Mouse (Mus musculus) lung, embryonic 14.5 days (tissue): ENCODE results near the gene Igfbp6. TPM values are rescaled to one million over a fixed set of nuclear protein-coding genes. Genes with fewer than 3 reads are reported as not detected.

Experiments used
- ATAC-seq: fragments of 200-750 bp; cut with Nextera tagmentation; 2 replicates; pipeline ENCODE4 v1.8.0; 2017; ENCODE audit warnings: mild to moderate bottlenecking, moderate TSS enrichment, moderate library complexity; ENCODE audit not compliant: insufficient read depth
- DNase-seq: peaks from one replicate; pipeline ENCODE4 v3.0.0-alpha.2; 2015
- H3K27ac ChIP-seq: fragments of 300-500 bp; sonication (generic); 2 replicates; pipeline ENCODE4 v1.5.1; 2014; ENCODE audit warnings: low read depth, mild to moderate bottlenecking, moderate library complexity
- H3K27me3 ChIP-seq: fragments of 300-500 bp; sonication (generic); 2 replicates; pipeline ENCODE4 v1.6.1; 2014; ENCODE audit warnings: low read length, control low read depth; ENCODE audit not compliant: insufficient read depth
- H3K36me3 ChIP-seq: fragments of 300-500 bp; sonication (generic); 2 replicates; pipeline ENCODE4 v1.6.1; 2014; ENCODE audit warnings: control low read depth; ENCODE audit not compliant: insufficient read depth
- H3K4me1 ChIP-seq: fragments of 300-500 bp; sonication (generic); 2 replicates; pipeline ENCODE4 v1.6.1; 2014; ENCODE audit warnings: antibody characterized with exemption, control low read depth; ENCODE audit not compliant: insufficient read depth
- H3K4me2 ChIP-seq: fragments of 300-500 bp; sonication (generic); 2 replicates; pipeline ENCODE4 v1.6.1; 2014; ENCODE audit warnings: mild to moderate bottlenecking
- H3K4me3 ChIP-seq: fragments of 300-500 bp; sonication (generic); 2 replicates; pipeline ENCODE4 v1.5.1; 2014; ENCODE audit warnings: low read depth, low read length
- H3K9ac ChIP-seq: fragments of 300-500 bp; sonication (generic); 2 replicates; pipeline ENCODE4 v1.6.1; 2014
- H3K9me3 ChIP-seq: fragments of 300-500 bp; sonication (generic); 2 replicates; pipeline ENCODE4 v1.6.1; 2016; ENCODE audit warnings: low read depth, low read length, control low read depth
- CTCF ChIP-seq: IDR thresholded peaks from 2 replicates; pipeline ENCODE4 v1.5.1; 2016; ENCODE audit warnings: antibody characterized with exemption, low read depth
- WGBS: fragments of 180-500 bp; shearing (Covaris S2); extraction: QIAGEN DNeasy Blood & Tissue Kit; methylation state at CpG from one replicate; pipeline ENCODE4 v1.1.7; 2014; 5-methylcytosine and 5-hydroxymethylcytosine counted together
- polyA plus RNA-seq: library from polyadenylated mRNA; unstranded; fragments of >200 nt; fragmentation: Nextera tagmentation; extraction: Ambion mirVana; gene quantifications from 2 replicates; pipeline ENCODE4 v1.2.1, GENCODE M21; 2014

Gene Igfbp6
- polyA plus RNA-seq, 1 experiment from 2014 or later = 6.8 TPM

DNA sequence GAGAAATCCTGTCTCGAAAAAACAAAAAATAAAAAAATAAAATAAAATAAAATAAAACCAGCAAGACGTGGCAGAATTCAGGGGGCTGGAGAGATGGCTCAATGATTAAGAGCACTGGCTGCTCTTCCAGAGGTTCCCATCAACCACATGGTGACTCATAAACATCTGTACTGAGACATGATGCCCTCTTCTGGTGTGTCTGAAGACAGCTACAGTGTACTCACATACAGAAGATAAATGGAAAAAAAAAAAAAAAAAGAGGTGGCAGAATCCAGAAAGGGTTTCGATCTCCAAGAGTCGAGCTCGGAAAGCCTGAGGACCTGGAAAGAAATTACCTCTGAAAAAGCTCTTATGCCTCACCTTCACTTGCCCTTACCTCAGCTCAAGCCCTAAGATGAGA is 3.0 kb upstream of the Igfbp6 start:
- no peak for ATAC-seq
- no peaks in the 10 kb centered on the region for H3K9me3 ChIP-seq
- no peak for TF ChIP-seq CTCF
- peaks cover 22% of the 10 kb centered on the region for H3K27me3 ChIP-seq
- no peaks in the 10 kb centered on the region for H3K36me3 ChIP-seq
- H3K4me2 ChIP-seq = no peak overlapping the region
- DNase-seq = no peak
- no peak overlapping the region for H3K27ac ChIP-seq
- WGBS = 91% methylated on average over 5 of the region's 5 CpGs
- H3K9ac ChIP-seq = no peak overlapping the region
- H3K4me3 ChIP-seq = no peak overlapping the region
- peaks cover 16% of the 10 kb centered on the region for H3K4me1 ChIP-seq

DNA sequence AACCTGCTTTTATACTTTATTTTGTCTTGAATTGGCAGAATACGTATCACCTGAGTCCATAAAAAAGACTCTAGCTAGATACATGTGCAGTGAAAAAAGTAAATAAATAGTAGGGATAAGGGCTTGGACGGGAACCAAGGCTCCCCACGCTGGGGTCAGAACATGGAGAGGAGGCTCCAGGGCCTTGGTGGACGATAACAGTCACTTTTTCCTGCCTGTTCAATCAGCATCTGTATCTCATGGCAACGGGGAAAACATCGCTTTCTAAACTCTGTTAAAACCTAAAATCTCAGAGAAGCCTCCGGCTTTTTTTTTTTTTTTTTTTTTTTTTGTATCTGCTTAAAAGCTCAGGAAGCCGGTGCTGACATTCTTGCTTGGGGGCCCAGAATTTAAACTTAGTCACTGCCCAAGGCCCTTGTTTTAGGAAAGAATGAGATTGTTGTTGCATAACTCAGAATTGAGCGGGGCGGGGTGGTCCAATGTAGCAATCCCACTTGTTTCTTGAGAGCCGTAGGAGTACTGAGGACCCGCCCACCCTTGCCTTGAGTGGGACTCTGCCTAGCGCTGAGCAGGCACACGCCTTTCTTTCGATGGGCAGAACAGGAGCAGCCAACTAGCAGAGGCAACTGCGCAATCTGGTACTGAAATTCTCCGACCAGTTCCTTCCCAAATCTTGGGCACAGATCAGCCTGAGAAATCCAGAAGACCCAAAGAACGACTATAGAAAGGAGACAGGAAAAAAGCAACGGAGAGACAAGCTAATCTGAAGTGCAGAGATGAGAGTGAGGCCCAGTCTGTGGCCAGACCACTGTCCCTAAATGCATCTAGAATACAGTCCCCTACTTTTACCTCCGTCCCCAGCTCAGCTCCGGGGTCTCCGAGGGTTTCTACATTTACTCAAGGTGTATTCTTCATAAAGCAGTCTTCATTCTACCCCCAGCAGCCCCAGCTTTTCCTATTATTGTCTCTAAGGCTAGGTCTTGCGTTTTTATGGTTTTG is 949 bp upstream of the Igfbp6 start:
- Histone ChIP-seq H3K4me3 (no peak overlapping the region), H3K4me1 (peaks cover 8% of the 10 kb centered on the region; the same call in 1 of the 2 replicates), H3K4me2 (0 out of 2 replicates have a peak overlapping the region, but pooled peaks have one; percentile 15), H3K27me3 (peaks cover 22% of the 10 kb centered on the region), H3K9me3 (no peaks in the 10 kb centered on the region), H3K9ac (no peak overlapping the region; the same call in 1 of the 2 replicates), H3K27ac (no peak overlapping the region), H3K36me3 (no peaks in the 10 kb centered on the region)
- WGBS = 41% methylated on average over 23 of the region's 23 CpGs
- ATAC-seq (peak; percentile 65; the same call in 1 of the 2 replicates), DNase-seq (peak; percentile 71)
- no peak for TF ChIP-seq CTCF

DNA sequence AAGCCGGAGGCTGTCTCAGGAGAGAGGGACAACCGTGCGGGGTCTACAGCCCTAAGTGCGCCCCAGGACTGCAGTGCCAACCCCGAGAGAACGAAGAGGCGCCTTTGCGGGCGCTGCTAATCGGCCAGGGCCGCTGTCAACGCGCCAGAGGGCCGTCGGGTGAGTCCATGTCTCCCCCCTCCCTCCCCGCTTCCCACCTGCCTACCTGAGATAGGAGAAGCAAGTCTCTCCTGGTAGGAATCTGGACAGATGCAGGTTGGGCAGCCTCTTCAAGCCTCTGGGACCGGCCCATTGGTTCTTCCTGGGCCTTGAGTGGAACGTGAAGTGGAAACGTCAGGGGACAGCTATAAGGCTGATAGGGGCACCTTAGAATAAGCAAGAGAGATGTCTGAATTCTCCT is 564 bp downstream of the Igfbp6 start:
- ATAC-seq = no peak
- H3K27me3 ChIP-seq = peaks cover 22% of the 10 kb centered on the region
- 11% methylated on average over 19 of the region's 19 CpGs for WGBS
- H3K27ac ChIP-seq = no peak overlapping the region
- H3K4me1 ChIP-seq = peaks cover 8% of the 10 kb centered on the region; the same call in 1 of the 2 replicates
- H3K9me3 ChIP-seq = no peaks in the 10 kb centered on the region
- no peaks in the 10 kb centered on the region for H3K36me3 ChIP-seq
- H3K4me3 ChIP-seq = peak overlapping the region; percentile 13
- TF ChIP-seq CTCF = no peak
- no peak for DNase-seq
- peak overlapping the region; percentile 47 for H3K4me2 ChIP-seq
- H3K9ac ChIP-seq = 0 out of 2 replicates have a peak overlapping the region, but pooled peaks have one; percentile 20

DNA sequence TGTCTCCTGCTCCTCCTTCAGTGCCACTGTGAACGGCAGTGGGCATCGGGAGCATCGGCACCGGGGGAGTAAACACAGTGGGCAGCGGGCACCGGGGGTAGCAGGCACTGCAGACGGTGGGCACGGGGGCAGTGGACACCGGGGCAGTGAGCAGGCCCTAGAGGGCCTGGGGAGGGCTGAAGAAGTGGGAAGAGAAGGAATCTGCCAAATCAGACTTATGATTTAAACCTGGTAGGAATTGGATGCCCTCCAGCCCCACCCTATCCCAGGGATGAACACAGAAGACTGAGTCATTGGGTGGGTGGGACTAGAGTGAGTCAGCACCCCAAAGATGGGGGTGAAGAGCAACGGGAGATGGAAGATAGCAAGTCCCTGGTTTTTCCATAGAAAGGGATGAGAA is 1.2 kb downstream of the Igfbp6 start:
- no peak overlapping the region for H3K9ac ChIP-seq
- DNase-seq (no peak), ATAC-seq (no peak)
- no peaks in the 10 kb centered on the region for H3K9me3 ChIP-seq
- no peak overlapping the region for H3K27ac ChIP-seq
- no peak overlapping the region; the same call in 1 of the 2 replicates for H3K4me2 ChIP-seq
- H3K36me3 ChIP-seq = no peaks in the 10 kb centered on the region
- TF ChIP-seq CTCF = no peak
- H3K27me3 ChIP-seq = peaks cover 22% of the 10 kb centered on the region
- H3K4me1 ChIP-seq = peaks cover 9% of the 10 kb centered on the region; the same call in 1 of the 2 replicates
- WGBS = 84% methylated on average over 10 of the region's 10 CpGs
- H3K4me3 ChIP-seq = no peak overlapping the region

DNA sequence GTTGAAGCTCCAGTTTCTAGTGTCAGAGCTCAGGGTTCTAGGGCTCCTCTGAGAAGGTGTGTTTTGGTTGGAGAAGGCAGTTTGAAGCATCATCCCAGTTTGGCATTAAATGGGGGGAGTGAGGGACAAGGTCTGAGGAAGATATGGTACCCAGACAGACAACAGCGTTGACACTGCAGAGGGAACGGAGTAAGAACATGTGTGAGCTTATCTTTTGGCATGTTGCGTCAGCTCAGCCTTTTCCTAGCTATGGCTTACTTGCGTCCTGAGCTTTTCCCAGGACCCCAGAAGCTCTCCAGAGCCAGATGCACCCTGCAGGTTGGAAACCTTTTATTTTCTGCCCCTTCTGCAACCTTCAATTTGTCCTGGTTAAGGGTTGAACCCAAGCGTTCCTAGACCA is 1.9 kb downstream of the Igfbp6 start:
- Histone ChIP-seq H3K4me2 (no peak overlapping the region), H3K36me3 (no peaks in the 10 kb centered on the region), H3K9ac (no peak overlapping the region), H3K4me1 (peaks cover 13% of the 10 kb centered on the region; the same call in 1 of the 2 replicates), H3K27ac (no peak overlapping the region), H3K27me3 (peaks cover 22% of the 10 kb centered on the region), H3K4me3 (no peak overlapping the region), H3K9me3 (no peaks in the 10 kb centered on the region)
- no peak for DNase-seq
- no peak for TF ChIP-seq CTCF
- ATAC-seq = no peak
- 78% methylated on average over 5 of the region's 5 CpGs for WGBS

DNA sequence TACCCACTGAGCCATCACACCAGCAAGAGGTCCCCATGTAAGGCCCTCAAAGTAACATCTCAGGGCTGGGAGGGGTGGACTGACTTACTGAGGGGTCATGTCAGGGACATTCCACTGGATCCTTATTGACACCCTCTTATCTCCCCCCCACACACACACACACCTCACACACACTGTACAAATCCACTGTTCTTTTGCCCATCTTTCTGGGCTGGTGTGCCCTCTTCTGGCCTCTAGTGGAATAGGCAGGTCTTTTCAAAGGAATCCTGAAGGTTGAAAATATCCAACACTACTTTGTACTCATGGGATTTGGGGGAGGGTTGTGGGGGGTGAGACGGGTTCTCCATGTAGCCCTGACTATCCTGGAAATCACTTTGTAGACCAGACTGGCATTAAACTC is 2.7 kb downstream of the Igfbp6 start:
- WGBS = 11% methylated on average over 1 of the region's 1 CpGs
- ATAC-seq = peak; percentile 66
- peak; percentile 68 for DNase-seq

More for the DNA sequence above, 2.7 kb downstream of the Igfbp6 start:
- Histone ChIP-seq H3K4me3 (no peak overlapping the region), H3K4me1 (peaks cover 13% of the 10 kb centered on the region; the same call in 1 of the 2 replicates), H3K27me3 (peaks cover 22% of the 10 kb centered on the region), H3K27ac (no peak overlapping the region), H3K36me3 (no peaks in the 10 kb centered on the region), H3K9ac (no peak overlapping the region), H3K9me3 (no peaks in the 10 kb centered on the region), H3K4me2 (no peak overlapping the region)
- TF ChIP-seq CTCF = peak; percentile 87
